16 mouse cellular contexts compared by ENCODE assay signal in genomic region chr2:59339776-59340539, GRCm38 (mm10).
A peak's percentile ranks its signal among the peaks of the same experiment; 100 is the strongest.
DNase-seq lines count a peak whose midpoint lies in the region; ATAC-seq lines count a peak whose summit lies in the region.
"Had no signal": no experiment of that assay in that cellular context is flagged by ENCODE, and none has a peak within 500 bp of the region (broad histone marks: within the 10 kb centered on the region; RNA-seq: fewer than 3 reads in every experiment).

No protein-coding gene starts in this region.

- no peaks in the 10 kb centered on the region for H3K4me1 ChIP-seq in forebrain, embryonic 14.5 days (ENCODE audit: control insufficient read depth, insufficient read depth, low read length)
- H3K4me1 ChIP-seq: lung, embryonic 15.5 days; neural tube, embryonic 13.5 days had no signal

- DNase-seq in heart, adult 11 months: peak; percentile 64
- no peak for DNase-seq in heart, postnatal 10 days
- peak; percentile 59 for DNase-seq in CD4-positive helper T cell, adult 2 months (ENCODE audit: low read depth, low spot score)
- peak; percentile 54 for DNase-seq in induced T-regulatory cell, adult 2 months (ENCODE audit: low read depth)
- DNase-seq in kidney, postnatal 25 days: peak; percentile 36 to 64
- DNase-seq in gastrocnemius, postnatal 25 days: no peak
- DNase-seq in heart, adult 9 months (ENCODE audit: low spot score in 2 of 2): no peak
- DNase-seq in forebrain, embryonic 14.5 days (ENCODE audit: low spot score): no peak
- DNase-seq: cerebellum, adult 11-12 months; forebrain, postnatal 0 days; gastrocnemius, postnatal 14 days; layer of hippocampus, postnatal 36 days had no signal

- H3K27me3 ChIP-seq in forebrain, embryonic 14.5 days (replicated peaks; ENCODE audit: control insufficient read depth, insufficient read depth, low read length): no peaks in the 10 kb centered on the region
- H3K27me3 ChIP-seq: lung, embryonic 15.5 days; neural tube, embryonic 13.5 days had no signal

- H3K9ac ChIP-seq in forebrain, embryonic 14.5 days (ENCODE audit: low read length): no peak overlapping the region
- H3K9ac ChIP-seq: forebrain, postnatal 0 days; lung, embryonic 15.5 days; neural tube, embryonic 13.5 days had no signal

- no peak overlapping the region for H3K27ac ChIP-seq in forebrain, embryonic 14.5 days (ENCODE audit: low read depth, low read length)
- H3K27ac ChIP-seq: lung, embryonic 15.5 days; neural tube, embryonic 13.5 days had no signal

- ATAC-seq in forebrain, embryonic 14.5 days: no peak
- ATAC-seq: intestine, postnatal 0 days had no signal

- H3K9me3 ChIP-seq in forebrain, embryonic 14.5 days (replicated peaks; ENCODE audit: control insufficient read depth, low read length): no peaks in the 10 kb centered on the region
- H3K9me3 ChIP-seq: G1E; lung, embryonic 15.5 days; neural tube, embryonic 13.5 days had no signal

- intact Hi-C loops in heart, postnatal 10 days (cut with DNase I): no loop called here

- no peak overlapping the region for H3K4me3 ChIP-seq in forebrain, embryonic 14.5 days (ENCODE audit: low read depth, low read length)
- H3K4me3 ChIP-seq: lung, embryonic 15.5 days; neural tube, embryonic 13.5 days had no signal

- H3K36me3 ChIP-seq in forebrain, embryonic 14.5 days (ENCODE audit: control insufficient read depth, insufficient read depth, low read length): peaks cover 54% of the 10 kb centered on the region

- 85% methylated on average over 5 of the region's 5 CpGs for WGBS in forebrain, embryonic 14.5 days

- H3K4me2 ChIP-seq in forebrain, embryonic 14.5 days (ENCODE audit: low read length): no peak overlapping the region
- H3K4me2 ChIP-seq: lung, embryonic 15.5 days; neural tube, embryonic 13.5 days had no signal

Comparison
In these comparisons a context has a peak if more than half of its experiments do, and no peak if none do; other contexts are left out.
1. DNase-seq: peak in heart, adult 11 months (single experiment), CD4-positive helper T cell, adult 2 months (single experiment), induced T-regulatory cell, adult 2 months (single experiment) and kidney, postnatal 25 days (2 of 2); none in heart, postnatal 10 days (0 of 2), gastrocnemius, postnatal 25 days (single experiment), heart, adult 9 months (0 of 2) and forebrain, embryonic 14.5 days (single experiment).